Mouse (Mus musculus) MEL (cell line): ENCODE results near the gene Trem1. TPM values are rescaled to one million over a fixed set of nuclear protein-coding genes. Genes with fewer than 3 reads are reported as not detected.

Source experiments
- DNase-seq: peaks from one replicate; pipeline ENCODE4 v3.0.0; 2011; ENCODE audit warnings: low read depth, low spot score
- H3K27ac ChIP-seq: 2 replicates; pipeline ENCODE4 v1.5.1; 2012; ENCODE audit warnings: low read depth, mild to moderate bottlenecking, control low read depth, low read length, moderate library complexity; ENCODE audit not compliant: control insufficient read depth
- H3K27me3 ChIP-seq, 2 experiments: fragments of 150-350 bp in 1 of 2; sonication (generic) in 1 of 2; 2 replicates each; pipeline ENCODE4 v1.6.1; 2012; ENCODE audit warnings: low read length in 2 of 2, mild to moderate bottlenecking in 2 of 2, improper control_type of control experiment in 1 of 2, moderate library complexity in 1 of 2; ENCODE audit not compliant: insufficient read depth in 2 of 2, control insufficient read depth in 1 of 2
- H3K36me3 ChIP-seq, 2 experiments: 2 replicates each; pipeline ENCODE4 v1.6.1; 2012 to 2014; ENCODE audit warnings: low read length in 2 of 2, improper control_type of control experiment in 1 of 2, inconsistent platforms in 1 of 2, mild to moderate bottlenecking in 1 of 2; ENCODE audit not compliant: insufficient read depth in 2 of 2, control insufficient read depth in 1 of 2
- H3K4me1 ChIP-seq, 2 experiments: fragments of 150-350 bp in 1 of 2; sonication (generic) in 1 of 2; 2 replicates each; pipeline ENCODE4 v1.6.1; 2012; ENCODE audit warnings: low read length in 2 of 2, improper control_type of control experiment in 1 of 2, mild to moderate bottlenecking in 1 of 2; ENCODE audit not compliant: insufficient read depth in 2 of 2, control insufficient read depth in 1 of 2
- H3K4me3 ChIP-seq, 2 experiments: fragments of 150-350 bp in 1 of 2; sonication (generic) in 1 of 2; 2 replicates each; pipeline ENCODE4 v1.5.1; 2012; ENCODE audit warnings: low read depth in 2 of 2, low read length in 2 of 2, mild to moderate bottlenecking in 2 of 2, moderate library complexity in 2 of 2, control low read depth in 1 of 2, improper control_type of control experiment in 1 of 2; ENCODE audit not compliant: control insufficient read depth in 1 of 2, insufficient read depth in 1 of 2
- H3K79me2 ChIP-seq: 2 replicates; pipeline ENCODE4 v1.6.1; 2012; ENCODE audit warnings: mild to moderate bottlenecking, low read length, moderate library complexity; ENCODE audit not compliant: control insufficient read depth, poor library complexity, insufficient read depth
- H3K9ac ChIP-seq: 2 replicates; pipeline ENCODE4 v1.6.1; 2012; ENCODE audit warnings: low read depth, mild to moderate bottlenecking, control low read depth, low read length, moderate library complexity; ENCODE audit not compliant: control insufficient read depth, poor library complexity, severe bottlenecking
- H3K9me3 ChIP-seq: fragments of 150-350 bp; sonication (generic); replicated peaks from 2 replicates; pipeline ENCODE4 v1.6.1; 2012; ENCODE audit warnings: mild to moderate bottlenecking, low read length, improper control_type of control experiment, moderate library complexity; ENCODE audit not compliant: insufficient read depth
- BHLHE40 ChIP-seq: IDR thresholded peaks from 2 replicates; pipeline ENCODE4 v1.6.1; 2012; ENCODE audit warnings: low read depth, mild to moderate bottlenecking, inconsistent platforms, low read length, improper control_type of control experiment, borderline replicate concordance
- CHD2 ChIP-seq: IDR thresholded peaks from 2 replicates; pipeline ENCODE4 v1.6.1; 2011; ENCODE audit warnings: low read length, improper control_type of control experiment
- E2F4 ChIP-seq: IDR thresholded peaks from 2 replicates; pipeline ENCODE4 v1.6.1; 2011; ENCODE audit warnings: low read depth, low read length, improper control_type of control experiment, borderline replicate concordance
- GATA1 ChIP-seq: IDR thresholded peaks from 2 replicates; pipeline ENCODE4 v1.6.1; 2011; ENCODE audit warnings: low read depth, low read length, improper control_type of control experiment
- JUND ChIP-seq: IDR thresholded peaks from 2 replicates; pipeline ENCODE4 v1.6.1; 2011; ENCODE audit warnings: low read depth, mild to moderate bottlenecking, improper control_type of control experiment, low read length
- MAFK ChIP-seq: IDR thresholded peaks from 2 replicates; pipeline ENCODE4 v1.6.1; 2011; ENCODE audit warnings: low read depth, mild to moderate bottlenecking, low read length, improper control_type of control experiment, borderline replicate concordance
- MAX ChIP-seq: IDR thresholded peaks from 2 replicates; pipeline ENCODE4 v1.6.1; 2011; ENCODE audit warnings: low read length, improper control_type of control experiment
- MXI1 ChIP-seq: IDR thresholded peaks from 2 replicates; pipeline ENCODE4 v1.6.1; 2011; ENCODE audit warnings: mild to moderate bottlenecking, low read depth, low read length, improper control_type of control experiment
- MYC ChIP-seq: IDR thresholded peaks from 2 replicates; pipeline ENCODE4 v1.6.1; 2011; ENCODE audit warnings: low read depth, mild to moderate bottlenecking, low read length, improper control_type of control experiment, moderate library complexity
- NRF1 ChIP-seq: IDR thresholded peaks from 2 replicates; pipeline ENCODE4 v1.6.1; 2014; ENCODE audit warnings: low read depth, mild to moderate bottlenecking, inconsistent platforms, low read length, improper control_type of control experiment, moderate library complexity; ENCODE audit not compliant: poor library complexity, insufficient read depth, severe bottlenecking
- RCOR1 ChIP-seq: IDR thresholded peaks from 2 replicates; pipeline ENCODE4 v1.6.1; 2012; ENCODE audit warnings: low read depth, mild to moderate bottlenecking, inconsistent platforms, low read length, improper control_type of control experiment
- SIN3A ChIP-seq: IDR thresholded peaks from 2 replicates; pipeline ENCODE4 v1.6.1; 2012; ENCODE audit warnings: low read length, improper control_type of control experiment, inconsistent platforms
- SMC3 ChIP-seq: IDR thresholded peaks from 2 replicates; pipeline ENCODE4 v1.6.1; 2011; ENCODE audit warnings: low read depth, low read length, improper control_type of control experiment
- TBP ChIP-seq: IDR thresholded peaks from 2 replicates; pipeline ENCODE4 v1.8.0; 2011; ENCODE audit warnings: low read depth, low read length, improper control_type of control experiment
- UBTF ChIP-seq: IDR thresholded peaks from 2 replicates; pipeline ENCODE4 v1.6.1; 2012; ENCODE audit warnings: low read depth, mild to moderate bottlenecking, inconsistent platforms, low read length, improper control_type of control experiment, moderate library complexity, borderline replicate concordance; ENCODE audit not compliant: insufficient read depth
- USF1 ChIP-seq: IDR thresholded peaks from 2 replicates; pipeline ENCODE4 v1.6.1; 2014; ENCODE audit warnings: low read depth, mild to moderate bottlenecking, inconsistent platforms, low read length, improper control_type of control experiment, moderate library complexity
- ZC3H11A ChIP-seq: IDR thresholded peaks from 2 replicates; pipeline ENCODE4 v1.6.1; 2012; ENCODE audit warnings: low read depth, mild to moderate bottlenecking, inconsistent platforms, low read length, improper control_type of control experiment
- ZMIZ1 ChIP-seq: IDR thresholded peaks from 2 replicates; pipeline ENCODE4 v1.6.1; 2012; ENCODE audit warnings: low read depth, mild to moderate bottlenecking, inconsistent platforms, low read length, improper control_type of control experiment, moderate library complexity
- ZNF384 ChIP-seq: IDR thresholded peaks from 2 replicates; pipeline ENCODE4 v1.6.1; 2012; ENCODE audit warnings: low read depth, mild to moderate bottlenecking, inconsistent platforms, low read length, improper control_type of control experiment
- polyA plus RNA-seq, 2 experiments: library from polyadenylated mRNA; stranded (reverse) in 1 of 2; unstranded in 1 of 2; fragments of >175 nt in 1 of 2; fragments of >200 nt in 1 of 2; gene quantifications; 2 replicates each; pipeline versions ENCODE4 v1.2.1 to v1.2.4; 2012; ENCODE audit warnings: low replicate concordance in 2 of 2, low read depth in 1 of 2; ENCODE audit not compliant: insufficient read length in 2 of 2, insufficient read depth in 1 of 2, missing spikeins in 1 of 2
- total RNA-seq: library from RNA; depleted of rRNA; stranded (reverse); fragments of 300-350 nt; gene quantifications from 2 replicates; pipeline ENCODE4 v1.2.3, GENCODE M21; 2012

Trem1 gene
- total and polyA plus RNA-seq, 3 experiments, result 0.06 TPM; not detected in 2

- Histone ChIP-seq H3K36me3 (no peaks in the 10 kb centered on the region), H3K4me3 (no peak overlapping the region), H3K9ac (no peak overlapping the region), H3K4me1 (no peaks in the 10 kb centered on the region), H3K27ac (no peak overlapping the region), H3K9me3 (no peaks in the 10 kb centered on the region), H3K79me2 (no peaks in the 10 kb centered on the region), H3K27me3 (no peaks in the 10 kb centered on the region)
- no peak for DNase-seq
- TF ChIP-seq SIN3A (no peak), ZMIZ1 (no peak), BHLHE40 (no peak), ZC3H11A (no peak), TBP (no peak), MAX (no peak), MAFK (no peak), MYC (no peak), CHD2 (no peak), NRF1 (no peak), MXI1 (no peak), E2F4 (no peak), GATA1 (no peak), ZNF384 (no peak), JUND (no peak), SMC3 (no peak), RCOR1 (no peak)
Measured at GRCm38 (mm10) chr17:48203086-48203485, 29.5 kb upstream of the Trem1 start.

- Histone ChIP-seq H3K4me3 (no peak overlapping the region), H3K9ac (no peak overlapping the region), H3K36me3 (no peaks in the 10 kb centered on the region), H3K4me1 (no peaks in the 10 kb centered on the region), H3K9me3 (no peaks in the 10 kb centered on the region), H3K27me3 (no peaks in the 10 kb centered on the region), H3K27ac (no peak overlapping the region), H3K79me2 (no peaks in the 10 kb centered on the region)
- DNase-seq, result no peak
- TF ChIP-seq MYC (no peak), UBTF (no peak), USF1 (no peak), MAFK (no peak), CHD2 (no peak), RCOR1 (no peak), TBP (no peak)
Measured at GRCm38 (mm10) chr17:48212596-48212995, 20.0 kb upstream of the Trem1 start.
